8 mouse cellular contexts compared by ENCODE assay signal in genomic region chr3:35937345-35937744, GRCm38 (mm10). TPM values are rescaled to one million over a fixed set of nuclear protein-coding genes. Genes with fewer than 3 reads are reported as not detected.
DNase-seq lines count a peak whose midpoint lies in the region; ATAC-seq and TF ChIP-seq lines count a peak whose summit lies in the region.

Gene Dcun1d1 (minus strand): TSS chr3:35937445.

- no peak for ATAC-seq in kidney, embryonic 14.5 days (ENCODE audit: low FRiP score, low TSS enrichment)
- no peak for ATAC-seq in midbrain, embryonic 13.5 days

- peaks cover 4% of the 10 kb centered on the region; the same call in 1 of the 2 replicates for H3K4me1 ChIP-seq in kidney, embryonic 14.5 days (ENCODE audit: control insufficient read depth, insufficient read depth, low read length)
- peaks cover 3% of the 10 kb centered on the region for H3K4me1 ChIP-seq in bone marrow, adult 2 months (ENCODE audit: control insufficient read depth, insufficient read depth, low read length)
- peaks cover 8% of the 10 kb centered on the region for H3K4me1 ChIP-seq in midbrain, embryonic 13.5 days (replicated peaks)

- H3K27me3 ChIP-seq in kidney, embryonic 14.5 days (ENCODE audit: control insufficient read depth, insufficient read depth, low read length), result no peaks in the 10 kb centered on the region
- no peaks in the 10 kb centered on the region for H3K27me3 ChIP-seq in midbrain, embryonic 13.5 days

- DNase-seq in kidney, adult 18-20 months, result no peak
- no peak for DNase-seq in gastrocnemius, postnatal 4 days (ENCODE audit: low spot score in 2 of 2)
- DNase-seq in layer of hippocampus, postnatal 10 days (ENCODE audit: low spot score in 2 of 2), result no peak
- no peak for DNase-seq in cerebellum, adult 11 months
- no peak for DNase-seq in kidney, adult 11 months

- no peak within 1 kb of the TSS for H3K4me3 ChIP-seq in kidney, embryonic 14.5 days (ENCODE audit: low read length)
- no peak within 1 kb of the TSS for H3K4me3 ChIP-seq in bone marrow, adult 2 months (replicated peaks; ENCODE audit: control insufficient read depth, low read depth, low read length)
- no peak within 1 kb of the TSS for H3K4me3 ChIP-seq in midbrain, embryonic 13.5 days (replicated peaks)

- H3K4me2 ChIP-seq in kidney, embryonic 14.5 days (replicated peaks; ENCODE audit: low read depth, low read length), result no peak within 1 kb of the TSS
- no peak within 1 kb of the TSS for H3K4me2 ChIP-seq in midbrain, embryonic 13.5 days (replicated peaks)

- 93% methylated on average over 6 of the region's 6 CpGs for WGBS in kidney, embryonic 14.5 days
- WGBS in bone marrow, adult 2 months, result 88% methylated on average over 6 of the region's 6 CpGs
- WGBS in midbrain, embryonic 13.5 days, result 96% methylated on average over 6 of the region's 6 CpGs

- H3K27ac ChIP-seq in kidney, embryonic 14.5 days (ENCODE audit: low read depth, low read length), result no peak within 1 kb of the TSS
- no peak within 1 kb of the TSS for H3K27ac ChIP-seq in bone marrow, adult 2 months (ENCODE audit: control insufficient read depth, insufficient read depth, low read depth, low read length, poor library complexity)
- H3K27ac ChIP-seq in midbrain, embryonic 13.5 days, result no peak within 1 kb of the TSS

- no peak within 1 kb of the TSS for H3K9ac ChIP-seq in kidney, embryonic 14.5 days (ENCODE audit: low read depth, low read length)
- H3K9ac ChIP-seq in midbrain, embryonic 13.5 days (replicated peaks), result no peak within 1 kb of the TSS

- TF ChIP-seq POLR2A in bone marrow, adult 2 months (IDR thresholded peaks at IDR 0.05; ENCODE audit: borderline replicate concordance, control insufficient read depth, low read depth, low read length), result no peak

- no peaks in the 10 kb centered on the region for H3K9me3 ChIP-seq in kidney, embryonic 14.5 days (ENCODE audit: control insufficient read depth, low read length)
- H3K9me3 ChIP-seq in midbrain, embryonic 13.5 days, result no peaks in the 10 kb centered on the region

- no peaks in the 10 kb centered on the region; the same call in 1 of the 2 replicates for H3K36me3 ChIP-seq in kidney, embryonic 14.5 days (ENCODE audit: control insufficient read depth, insufficient read depth, low read length)
- H3K36me3 ChIP-seq in midbrain, embryonic 13.5 days, result no peaks in the 10 kb centered on the region

- TF ChIP-seq CTCF in bone marrow, adult 2 months (IDR thresholded peaks at IDR 0.05; ENCODE audit: control insufficient read depth, insufficient read depth, low read length), result no peak

RNA-seq across cellular contexts. Expression of gene Dcun1d1, which starts in this region (rescaled TPM):
- 78.0 and 95.8 TPM in 2 replicates for polyA plus RNA-seq in kidney, embryonic 14.5 days (2014; fragmentation: Nextera tagmentation; extraction: Ambion mirVana)
- polyA plus RNA-seq in bone marrow, adult 2 months (2011; ENCODE audit: insufficient read depth, insufficient read length, low replicate concordance, missing spikeins), result 23.3 and 28.0 TPM in 2 replicates
- total RNA-seq in gastrocnemius, postnatal 4 days (2021), result 10 to 100 TPM; 64.0 to 69.0 TPM
- 10 to 100 TPM; 67.4 to 69.5 TPM for total RNA-seq in layer of hippocampus, postnatal 10 days (2021)
- polyA plus RNA-seq in midbrain, embryonic 13.5 days (2015; fragmentation: Nextera tagmentation; extraction: Ambion mirVana), result 107 and 118 TPM in 2 replicates
